Mouse (Mus musculus): ENCODE results near the gene Wdfy2.
A peak's percentile ranks its signal among the peaks of the same experiment; 100 is the strongest.
"Not testable (repeated sequence)": the region's sequence is repeated elsewhere in the genome, so short reads cannot be mapped to it uniquely, and the experiment has no call there.

The Wdfy2 gene

GRCm38 (mm10) chr14:62879497-62879896 is 42.0 kb downstream of the Wdfy2 start:
- DNase-seq (ENCODE audit: low spot score in 2 of 2) = peak; percentile 79 to 81

- DNase-seq (ENCODE audit: low spot score in 2 of 2) = peak; percentile 56 to 58
These were observed 42.8 kb downstream of the Wdfy2 start for GRCm38 (mm10) chr14:62880084-62880851.

- DNase-seq (ENCODE audit: low spot score in 2 of 2) = no peak
These were observed 44.7 kb downstream of the Wdfy2 start for GRCm38 (mm10) chr14:62882061-62882614.

- DNase-seq (ENCODE audit: low spot score in 2 of 2) = no peak
These were observed 46.1 kb downstream of the Wdfy2 start for GRCm38 (mm10) chr14:62883551-62883950.

DNA sequence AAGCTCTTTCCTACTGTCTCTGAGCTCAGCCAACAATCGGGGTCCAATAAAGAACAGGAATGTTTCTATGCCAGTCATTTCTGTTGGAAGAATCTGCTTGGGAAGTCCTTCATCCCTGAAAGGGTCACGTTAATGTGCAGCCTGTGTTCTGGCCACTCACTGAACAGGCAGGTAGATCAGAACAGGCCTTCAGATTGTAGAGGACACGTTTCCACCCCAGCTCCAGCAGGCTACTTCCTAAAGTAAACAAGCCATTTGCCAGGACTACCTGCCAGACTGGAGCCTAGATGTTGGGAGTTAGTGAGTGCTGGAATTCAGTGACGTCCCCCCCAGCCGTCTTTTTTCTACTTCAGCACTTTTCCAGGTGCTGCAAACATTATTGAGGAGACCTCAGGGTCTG is 46.7 kb downstream of the Wdfy2 start:
- DNase-seq (ENCODE audit: low spot score in 2 of 2) = no peak

- DNase-seq (ENCODE audit: low spot score in 2 of 2) = no peak
These were observed 47.2 kb downstream of the Wdfy2 start for GRCm38 (mm10) chr14:62884639-62885038.

- no peak for DNase-seq (ENCODE audit: low spot score in 2 of 2)
These were observed 47.7 kb downstream of the Wdfy2 start for GRCm38 (mm10) chr14:62885146-62885545.

DNA sequence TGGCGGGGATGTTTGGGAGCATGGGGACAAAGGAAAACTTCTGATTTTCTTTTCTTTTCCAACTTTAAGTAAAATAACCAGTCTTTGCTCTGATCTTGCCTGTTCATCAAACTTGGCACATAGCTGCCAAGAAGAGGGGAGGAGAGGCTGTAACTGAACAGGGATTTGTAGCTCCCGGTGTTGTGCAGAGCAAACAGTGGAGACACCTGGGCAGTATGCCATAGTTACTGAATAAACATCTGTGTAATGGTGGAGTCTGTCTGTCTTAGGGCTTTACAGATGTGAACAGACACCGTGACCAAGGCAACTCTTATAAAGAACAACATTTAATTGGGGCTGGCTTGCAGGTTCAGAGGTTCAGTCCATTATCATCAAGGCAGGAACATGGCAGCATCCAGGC is 53.9 kb downstream of the Wdfy2 start:
- DNase-seq (ENCODE audit: low spot score in 2 of 2) = no peak

DNA sequence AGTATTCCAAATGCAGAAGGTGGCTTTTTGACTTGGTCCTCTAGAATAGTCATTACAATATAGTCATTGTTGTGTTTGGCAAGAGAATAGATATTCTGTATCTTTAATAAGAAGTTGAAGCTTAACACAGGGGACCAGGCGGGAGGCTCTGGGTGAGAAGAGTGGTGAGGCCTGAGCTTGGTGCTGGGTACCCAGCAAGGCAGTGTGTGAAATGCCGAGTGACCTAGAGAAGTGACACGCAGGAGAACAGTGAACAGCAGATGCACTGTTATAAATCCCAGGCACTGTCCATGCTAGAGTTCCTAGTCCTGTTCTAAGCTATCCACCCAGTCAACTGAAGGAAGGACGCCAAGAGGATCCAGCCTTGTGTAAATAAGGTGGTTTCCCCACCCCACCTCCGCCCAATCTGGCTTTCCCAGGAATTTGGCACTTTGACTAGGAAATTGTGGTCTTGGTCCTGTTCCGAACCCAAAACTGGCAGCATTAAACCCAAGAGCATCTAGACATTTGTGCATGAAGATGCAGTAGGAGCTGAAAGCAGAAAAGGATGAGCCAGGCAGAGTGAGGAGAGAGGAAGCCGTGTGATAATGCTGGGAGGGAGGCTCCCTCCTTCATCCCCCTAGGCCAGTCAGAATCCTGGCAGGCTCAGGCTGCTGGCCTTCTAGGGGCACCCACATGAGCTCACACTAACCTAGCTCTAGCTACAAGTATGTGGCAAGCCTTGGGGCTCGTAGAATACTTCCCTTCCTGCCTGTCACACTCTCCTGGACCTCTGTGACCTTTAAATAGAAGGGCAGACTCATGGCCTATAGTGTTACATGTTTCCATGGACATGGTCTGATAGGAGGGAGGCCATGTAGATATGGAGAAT is 55.5 kb downstream of the Wdfy2 start:
- peak; percentile 76 to 79 for DNase-seq (ENCODE audit: low spot score in 2 of 2)

DNA sequence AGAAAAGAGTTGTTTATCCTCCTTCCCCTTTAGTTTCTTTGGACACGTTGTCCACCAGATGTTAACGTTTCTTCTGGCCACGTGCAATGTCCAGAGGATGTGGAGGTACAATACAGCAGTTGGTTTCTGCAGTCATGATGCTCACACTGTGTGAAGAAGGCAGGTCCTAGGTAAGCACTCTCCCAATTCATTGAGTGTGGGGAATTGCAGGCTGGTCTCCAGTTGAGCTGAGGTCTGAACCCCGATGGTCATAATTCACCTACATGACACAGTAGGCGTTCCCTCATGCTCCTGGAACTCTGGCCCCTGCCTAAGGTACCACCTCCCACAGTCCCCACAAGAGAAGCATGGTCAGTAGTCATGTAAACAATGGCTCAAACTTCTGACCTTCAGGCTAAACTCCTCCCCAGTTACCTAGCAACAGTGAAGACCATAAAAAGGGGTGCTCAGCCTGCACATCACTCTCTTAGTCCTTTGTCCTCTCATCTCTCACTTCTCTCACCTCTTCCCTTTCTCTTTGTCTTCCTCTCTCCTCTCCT is 56.2 kb downstream of the Wdfy2 start:
- not testable (repeated sequence) for DNase-seq (ENCODE audit: low spot score in 2 of 2)

DNA sequence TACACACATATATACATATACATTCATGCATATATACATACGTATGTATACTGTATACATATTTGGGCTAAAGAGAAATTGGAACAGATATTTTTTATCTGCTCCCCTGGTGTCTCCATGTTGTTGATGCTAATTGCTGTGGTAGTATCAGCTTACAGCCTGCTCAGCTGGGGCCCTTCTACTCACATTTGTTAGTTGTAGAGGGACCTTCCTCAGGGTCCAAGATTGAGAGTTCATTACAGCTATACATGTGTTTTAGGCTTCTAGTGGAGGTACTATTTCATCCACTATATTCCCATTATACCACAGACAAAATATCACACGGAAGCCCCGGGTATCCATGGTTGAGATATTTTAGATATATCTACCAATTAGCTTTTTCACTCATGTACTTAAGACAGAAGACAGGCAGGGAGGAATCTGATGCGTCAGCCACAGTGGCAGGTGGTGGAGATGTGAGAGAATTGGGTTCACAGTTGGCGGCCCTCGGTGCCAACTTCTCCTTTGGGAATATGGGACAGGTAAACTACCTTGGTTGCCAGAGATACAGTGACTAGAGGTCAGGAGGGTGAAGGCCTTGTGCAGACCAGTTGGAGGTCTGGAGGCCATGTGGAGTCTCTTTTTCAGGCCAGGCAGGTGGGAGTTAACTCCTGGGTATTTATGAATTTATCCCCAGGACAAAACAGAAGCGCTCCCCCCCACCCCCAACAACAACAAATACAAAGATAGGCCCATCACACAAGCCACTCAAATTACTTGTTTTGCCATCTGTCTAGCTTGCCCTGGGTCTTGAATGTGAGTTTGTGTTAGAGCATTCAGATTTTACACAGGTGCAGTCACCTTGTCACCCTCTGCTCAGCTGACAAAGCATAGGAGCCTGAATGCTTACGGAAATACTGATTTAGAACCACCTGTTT is 57.7 kb downstream of the Wdfy2 start:
- no peak for DNase-seq (ENCODE audit: low spot score in 2 of 2)

GRCm38 (mm10) chr14:62898061-62898460 is 60.6 kb downstream of the Wdfy2 start:
- no peak for DNase-seq (ENCODE audit: low spot score in 2 of 2)

DNA sequence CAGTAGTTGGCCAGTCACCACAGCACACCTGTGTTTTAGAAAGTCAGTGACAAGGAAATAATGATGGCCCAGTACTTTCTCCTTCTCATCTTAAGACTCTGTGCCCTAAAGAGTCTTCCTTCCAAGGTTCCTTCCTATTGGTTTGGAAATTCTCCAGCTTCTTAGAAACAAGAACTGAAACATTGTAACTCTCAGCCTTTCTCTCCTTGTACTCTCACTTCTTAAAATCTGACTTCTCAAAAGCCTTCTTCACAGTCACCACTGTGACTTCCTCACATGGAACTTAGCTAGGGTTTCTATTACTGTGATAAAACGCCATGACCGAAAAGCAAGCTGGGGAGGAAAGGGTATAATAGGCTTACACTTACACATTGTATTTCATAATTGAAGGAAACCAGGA is 70.4 kb downstream of the Wdfy2 start:
- DNase-seq (ENCODE audit: low spot score in 2 of 2) = no peak

DNA sequence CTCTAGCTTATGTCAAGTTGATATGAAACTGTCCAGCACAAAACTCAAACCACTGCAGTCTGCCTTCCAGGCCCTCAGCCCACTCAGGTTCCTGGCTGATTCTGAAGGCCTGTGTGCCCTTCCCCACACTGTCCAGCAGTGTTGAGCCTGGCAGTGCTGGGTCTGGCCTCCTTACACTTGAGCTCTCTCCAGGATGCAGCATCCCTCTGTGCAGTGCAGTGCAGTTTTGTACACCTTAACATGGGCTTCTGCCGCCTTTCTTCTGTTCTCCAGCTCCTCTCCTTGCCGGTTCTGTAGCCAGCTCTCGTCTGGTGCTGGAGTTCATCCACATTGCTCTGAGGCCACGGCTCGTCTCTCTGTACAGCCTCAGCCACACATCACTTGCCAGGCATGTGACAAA is 71.1 kb downstream of the Wdfy2 start:
- DNase-seq (ENCODE audit: low spot score in 2 of 2) = no peak

DNA sequence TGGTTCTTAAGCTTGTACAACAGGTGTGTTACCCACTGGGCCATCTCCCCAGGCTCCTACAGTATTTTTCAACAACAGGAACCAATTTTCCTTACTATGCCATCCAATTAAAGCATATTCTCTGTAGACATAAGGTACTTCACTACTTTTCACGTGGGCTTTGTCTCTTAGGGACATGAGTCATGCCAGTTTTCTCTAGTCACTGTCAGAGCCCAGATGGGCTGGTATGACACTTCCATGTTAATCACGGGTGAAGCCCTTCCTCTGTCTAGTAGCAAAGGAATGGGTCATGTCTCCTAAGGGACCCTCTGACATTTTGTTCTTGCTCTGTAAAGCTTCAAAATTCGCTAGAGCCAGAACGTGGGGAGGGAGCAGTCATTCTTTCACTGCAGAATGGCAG is 73.4 kb downstream of the Wdfy2 start:
- no peak for DNase-seq (ENCODE audit: low spot score in 2 of 2)

DNA sequence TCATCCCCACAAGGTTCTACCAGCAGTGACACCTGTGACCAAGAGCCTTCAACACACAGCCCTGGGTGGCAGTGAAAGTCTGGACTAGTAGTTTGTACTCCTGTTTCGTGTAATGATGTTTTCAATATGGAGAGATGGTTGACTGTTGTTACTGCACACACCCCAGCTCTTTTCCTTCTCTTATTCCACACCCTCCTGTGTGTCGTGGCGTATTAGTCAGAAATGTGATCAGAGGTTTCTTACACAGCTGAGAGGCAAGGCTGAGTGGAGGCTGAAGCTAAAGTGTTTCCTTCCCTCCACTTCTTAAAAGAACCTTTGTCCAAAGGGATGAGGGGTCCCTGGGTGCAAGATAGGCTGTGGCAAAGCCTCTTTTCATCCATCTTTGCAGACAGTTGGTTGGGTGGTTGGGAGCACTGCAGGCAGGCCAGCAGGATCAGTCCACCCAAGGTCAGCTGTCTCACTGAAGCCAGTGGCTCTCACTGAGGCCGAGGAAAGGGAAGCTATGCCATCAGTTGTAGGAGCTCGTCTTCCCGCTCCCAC is 77.7 kb downstream of the Wdfy2 start:
- no peak for DNase-seq (ENCODE audit: low spot score in 2 of 2)

DNA sequence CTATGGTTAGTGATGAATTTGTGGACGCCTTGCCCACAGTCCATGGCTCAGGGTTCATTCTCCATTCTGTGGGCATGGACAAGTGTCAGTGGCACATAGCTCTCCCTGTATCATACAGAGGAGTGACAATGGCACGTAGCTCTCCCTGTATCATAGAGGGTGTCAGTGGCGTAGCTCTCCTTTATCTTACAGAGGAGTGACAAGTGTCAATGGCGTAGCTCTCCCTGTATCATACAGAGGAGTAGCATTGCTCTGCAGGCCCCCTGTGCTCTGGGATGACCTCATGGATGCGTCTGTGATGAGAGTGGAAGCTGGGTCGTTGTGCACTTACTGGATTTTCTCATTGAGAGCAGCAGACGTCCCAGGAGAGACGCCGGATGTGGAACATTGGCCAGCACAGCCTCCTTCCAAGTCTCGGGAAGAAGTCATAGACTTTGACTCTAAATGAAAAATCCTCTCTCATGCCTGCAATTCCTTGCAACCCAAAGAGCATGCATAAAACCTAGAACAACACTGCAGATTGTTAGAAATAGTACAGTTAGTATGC is 79.1 kb downstream of the Wdfy2 start:
- no peak for DNase-seq (ENCODE audit: low spot score in 2 of 2)

DNA sequence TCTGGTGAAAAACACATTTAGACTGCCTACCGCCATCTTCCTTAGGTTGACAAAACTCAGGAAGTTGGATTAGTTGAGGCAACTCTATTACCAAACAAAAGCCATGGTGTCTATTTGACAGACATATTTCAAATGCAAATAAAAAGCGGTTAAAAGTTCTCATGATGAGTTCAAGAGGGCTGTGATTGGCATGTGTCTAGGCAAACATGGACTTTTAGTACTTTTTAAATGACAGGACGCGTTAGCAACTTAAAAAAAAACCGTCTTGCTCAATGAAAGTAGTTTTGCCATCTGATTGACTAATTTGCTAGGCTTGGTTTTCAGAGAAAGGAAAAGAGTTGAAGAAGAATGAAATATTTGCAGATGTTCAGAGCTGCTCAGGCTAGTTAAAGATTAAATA is 83.9 kb downstream of the Wdfy2 start:
- no peak for DNase-seq (ENCODE audit: low spot score in 2 of 2)

DNA sequence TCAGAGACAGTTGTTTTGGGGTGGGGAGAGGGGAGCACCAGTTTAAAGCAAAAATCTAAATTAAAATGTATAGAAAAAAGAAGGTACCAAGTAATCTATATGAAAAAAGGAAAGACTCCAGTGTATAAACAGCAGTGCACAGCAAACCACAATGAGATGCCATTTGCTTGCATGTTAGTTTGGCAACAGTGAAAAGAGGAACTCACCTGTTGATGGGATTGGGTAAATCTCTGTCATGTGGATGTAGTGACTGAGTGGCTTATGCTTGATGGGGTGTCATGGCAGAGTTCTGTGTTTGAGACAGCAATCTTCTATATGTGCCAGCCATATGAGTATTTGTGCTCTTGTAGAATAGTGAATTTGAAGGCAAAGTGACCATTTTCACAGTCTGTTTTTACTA is 85.2 kb downstream of the Wdfy2 start:
- no peak for DNase-seq (ENCODE audit: low spot score in 2 of 2)

GRCm38 (mm10) chr14:62924800-62925199 is 87.3 kb downstream of the Wdfy2 start:
- no peak for DNase-seq (ENCODE audit: low spot score in 2 of 2)

- DNase-seq (ENCODE audit: low spot score in 2 of 2) = peak; percentile 20 to 23
These were observed 90.6 kb downstream of the Wdfy2 start for GRCm38 (mm10) chr14:62928101-62928541.
